Mouse (Mus musculus): ENCODE results near the gene Nepro. TPM values are rescaled to one million over a fixed set of nuclear protein-coding genes. Genes with fewer than 3 reads are reported as not detected.

Gene Nepro
- polyA plus RNA-seq, 1 experiment from 2014 or later = 9.9 TPM

GRCm38 (mm10) chr16:44691066-44691465 lies 33.0 kb upstream of the Nepro start:
- Histone ChIP-seq H3K27me3 (no peaks in the 10 kb centered on the region), H3K27ac (no peak overlapping the region), H3K4me1 (peaks cover 39% of the 10 kb centered on the region), H3K9ac (no peak overlapping the region), H3K4me2 (no peak overlapping the region), H3K36me3 (replicated peaks) (no peaks in the 10 kb centered on the region), H3K9me3 (no peaks in the 10 kb centered on the region), H3K4me3 (replicated peaks) (no peak overlapping the region)
- ATAC-seq (ENCODE audit: low FRiP score) = no peak
- 72% methylated on average over 2 of the region's 2 CpGs for WGBS

- Histone ChIP-seq H3K9ac (no peak overlapping the region), H3K4me3 (replicated peaks) (no peak overlapping the region), H3K9me3 (no peaks in the 10 kb centered on the region), H3K27me3 (no peaks in the 10 kb centered on the region), H3K4me1 (peaks cover 40% of the 10 kb centered on the region), H3K4me2 (no peak overlapping the region), H3K36me3 (replicated peaks) (no peaks in the 10 kb centered on the region), H3K27ac (peak overlapping the region; percentile 27; the same call in 1 of the 2 replicates)
- 69% methylated on average over 17 of the region's 17 CpGs for WGBS
- no peak for ATAC-seq (ENCODE audit: low FRiP score)
Measured at GRCm38 (mm10) chr16:44691561-44692141, 32.5 kb upstream of the Nepro start.

DNA sequence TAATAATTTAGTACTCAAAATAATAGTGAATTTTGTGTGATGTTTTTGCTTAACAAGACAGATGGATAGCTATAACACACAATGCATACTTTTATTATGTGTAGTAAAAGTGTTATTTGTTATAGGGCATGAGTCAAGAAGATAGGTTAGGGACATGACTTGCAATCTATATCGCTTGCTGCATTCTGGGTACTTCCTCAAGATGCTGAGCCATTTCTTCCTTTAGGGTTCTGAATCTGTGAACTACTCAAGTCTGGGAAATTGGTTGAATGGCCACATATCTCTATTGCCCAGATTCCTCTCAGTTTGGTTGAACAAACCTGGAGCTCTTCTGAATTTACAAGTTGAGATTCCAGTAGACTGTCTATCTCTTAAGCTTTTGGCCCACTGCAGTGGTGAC lies 31.6 kb upstream of the Nepro start:
- H3K9me3 ChIP-seq = no peaks in the 10 kb centered on the region
- H3K9ac ChIP-seq = no peak overlapping the region
- H3K36me3 ChIP-seq (replicated peaks) = no peaks in the 10 kb centered on the region
- no peak overlapping the region for H3K27ac ChIP-seq
- WGBS = 98% methylated on average over 1 of the region's 1 CpGs
- H3K4me3 ChIP-seq (replicated peaks) = no peak overlapping the region
- no peak for ATAC-seq (ENCODE audit: low FRiP score)
- peaks cover 31% of the 10 kb centered on the region for H3K4me1 ChIP-seq
- no peaks in the 10 kb centered on the region for H3K27me3 ChIP-seq
- no peak overlapping the region for H3K4me2 ChIP-seq

GRCm38 (mm10) chr16:44693695-44694094 lies 30.4 kb upstream of the Nepro start:
- peaks cover 20% of the 10 kb centered on the region for H3K4me1 ChIP-seq
- WGBS = 65% methylated on average over 6 of the region's 6 CpGs
- H3K4me3 ChIP-seq (replicated peaks) = no peak overlapping the region
- no peak overlapping the region for H3K27ac ChIP-seq
- no peak overlapping the region for H3K9ac ChIP-seq
- no peaks in the 10 kb centered on the region for H3K36me3 ChIP-seq (replicated peaks)
- H3K9me3 ChIP-seq = no peaks in the 10 kb centered on the region
- H3K27me3 ChIP-seq = no peaks in the 10 kb centered on the region
- ATAC-seq (ENCODE audit: low FRiP score) = no peak
- no peak overlapping the region for H3K4me2 ChIP-seq

DNA sequence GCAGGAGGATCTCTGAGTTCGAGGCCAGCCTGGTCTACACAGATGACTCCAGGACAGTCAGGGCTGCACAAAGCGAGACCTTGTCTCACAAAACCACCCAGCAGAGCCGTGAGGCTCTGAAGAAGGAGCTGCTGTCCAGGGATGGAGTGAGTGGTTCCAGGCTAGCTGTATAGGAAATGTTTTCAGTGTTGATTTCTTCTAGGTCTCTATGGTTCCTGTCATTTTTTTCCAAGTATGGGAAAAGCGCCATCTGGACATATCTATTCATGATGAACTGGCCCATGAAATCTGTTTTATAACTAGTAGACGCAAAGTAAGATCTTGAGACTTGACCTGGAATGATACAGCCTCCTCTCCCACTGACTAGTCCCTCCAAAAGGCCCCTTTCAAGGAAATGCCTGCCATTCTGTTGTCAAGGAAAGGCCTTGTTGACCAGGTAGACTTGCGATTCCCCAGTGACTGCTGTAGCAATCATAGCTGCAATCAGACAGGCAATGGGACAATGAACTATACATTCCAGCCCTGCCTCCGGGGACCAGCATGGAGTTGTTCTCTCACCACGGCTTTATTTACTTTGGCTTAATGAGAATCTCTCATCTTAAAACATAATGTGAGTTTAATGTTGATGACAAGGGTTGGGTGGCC lies 28.8 kb upstream of the Nepro start:
- H3K9me3 ChIP-seq = no peaks in the 10 kb centered on the region
- H3K9ac ChIP-seq = no peak overlapping the region
- peak overlapping the region; percentile 36; the same call in 1 of the 2 replicates for H3K27ac ChIP-seq
- no peak overlapping the region for H3K4me2 ChIP-seq
- no peak overlapping the region for H3K4me3 ChIP-seq (replicated peaks)
- no peaks in the 10 kb centered on the region for H3K36me3 ChIP-seq (replicated peaks)
- WGBS = 85% methylated on average over 8 of the region's 8 CpGs
- H3K4me1 ChIP-seq = peaks cover 11% of the 10 kb centered on the region
- ATAC-seq (ENCODE audit: low FRiP score) = no peak
- H3K27me3 ChIP-seq = no peaks in the 10 kb centered on the region

- ATAC-seq (ENCODE audit: low FRiP score) = no peak
- Histone ChIP-seq H3K4me2 (no peak overlapping the region), H3K27me3 (no peaks in the 10 kb centered on the region; the same call in 1 of the 2 replicates), H3K4me3 (replicated peaks) (no peak overlapping the region), H3K27ac (peak overlapping the region; percentile 36; the same call in 1 of the 2 replicates), H3K9ac (no peak overlapping the region), H3K4me1 (peaks cover 11% of the 10 kb centered on the region), H3K9me3 (no peaks in the 10 kb centered on the region), H3K36me3 (replicated peaks) (no peaks in the 10 kb centered on the region)
- 46% methylated on average over 12 of the region's 12 CpGs for WGBS
Measured at GRCm38 (mm10) chr16:44695859-44696620, 28.1 kb upstream of the Nepro start.

DNA sequence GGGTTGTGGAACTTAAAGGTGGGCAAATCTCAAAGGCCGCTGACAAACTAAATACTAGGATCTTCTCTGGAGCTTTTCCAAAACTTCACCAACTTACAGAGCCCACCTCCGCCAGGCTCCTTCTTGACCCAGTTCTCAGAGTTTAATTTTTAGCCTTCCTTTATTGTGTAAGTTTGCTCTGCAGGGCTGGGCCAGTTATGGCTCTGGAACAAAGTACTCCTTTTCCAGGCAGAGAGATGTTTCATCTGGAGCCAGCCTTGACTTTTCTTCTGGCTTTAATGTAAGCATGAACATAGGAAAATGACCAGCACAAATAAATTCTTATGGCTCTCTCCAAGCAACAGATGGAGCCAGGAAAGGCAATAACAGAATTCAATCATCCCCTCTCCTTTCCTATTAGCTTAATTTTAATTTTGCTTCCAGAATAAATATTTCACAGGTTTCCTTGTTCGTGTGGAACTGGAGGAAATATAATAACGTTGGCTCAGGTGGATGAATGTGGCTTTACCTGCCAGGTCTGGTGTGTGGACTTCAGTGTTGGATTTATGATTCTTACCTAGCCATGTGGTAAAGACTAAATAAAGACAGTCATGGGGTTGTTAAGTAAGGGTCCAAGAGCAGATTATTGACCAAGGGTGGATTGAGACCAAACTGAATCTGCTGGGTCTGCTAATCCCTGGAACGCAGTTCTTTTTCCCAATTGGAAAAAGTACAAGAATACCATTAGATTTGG lies 26.5 kb upstream of the Nepro start:
- no peak overlapping the region for H3K9ac ChIP-seq
- H3K36me3 ChIP-seq (replicated peaks) = no peaks in the 10 kb centered on the region
- peaks cover 13% of the 10 kb centered on the region for H3K4me1 ChIP-seq
- no peak overlapping the region for H3K4me3 ChIP-seq (replicated peaks)
- no peak overlapping the region for H3K4me2 ChIP-seq
- no peak overlapping the region for H3K27ac ChIP-seq
- 98% methylated on average over 5 of the region's 5 CpGs for WGBS
- H3K27me3 ChIP-seq = no peaks in the 10 kb centered on the region; the same call in 1 of the 2 replicates
- H3K9me3 ChIP-seq = no peaks in the 10 kb centered on the region
- no peak for ATAC-seq (ENCODE audit: low FRiP score)

DNA sequence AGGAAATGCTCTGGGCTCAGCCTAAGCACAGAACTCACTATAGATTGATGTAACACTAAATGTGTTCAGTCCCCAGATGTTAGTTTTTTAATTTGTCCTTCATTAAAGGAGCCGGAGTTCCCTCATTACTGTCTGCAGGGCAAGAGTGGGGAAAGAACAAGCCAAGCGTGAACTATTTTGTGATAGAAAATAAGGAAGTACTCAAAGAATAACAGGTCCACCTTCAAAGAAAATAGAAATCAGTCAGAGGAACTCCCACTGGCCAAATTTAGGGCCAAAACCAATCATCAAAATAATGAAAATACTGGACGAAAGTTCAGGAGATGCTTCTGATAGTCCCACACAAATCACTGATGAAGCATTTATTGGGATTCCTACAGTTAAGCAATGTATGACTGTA lies 22.9 kb upstream of the Nepro start:
- Histone ChIP-seq H3K4me3 (replicated peaks) (no peak overlapping the region), H3K9ac (no peak overlapping the region), H3K27me3 (no peaks in the 10 kb centered on the region; the same call in 1 of the 2 replicates), H3K27ac (no peak overlapping the region), H3K4me1 (peaks cover 12% of the 10 kb centered on the region), H3K4me2 (no peak overlapping the region), H3K9me3 (no peaks in the 10 kb centered on the region), H3K36me3 (replicated peaks) (no peaks in the 10 kb centered on the region)
- whole genome bisulfite sequencing = 79% methylated on average over 3 of the region's 3 CpGs
- ATAC-seq (ENCODE audit: low FRiP score) = no peak

DNA sequence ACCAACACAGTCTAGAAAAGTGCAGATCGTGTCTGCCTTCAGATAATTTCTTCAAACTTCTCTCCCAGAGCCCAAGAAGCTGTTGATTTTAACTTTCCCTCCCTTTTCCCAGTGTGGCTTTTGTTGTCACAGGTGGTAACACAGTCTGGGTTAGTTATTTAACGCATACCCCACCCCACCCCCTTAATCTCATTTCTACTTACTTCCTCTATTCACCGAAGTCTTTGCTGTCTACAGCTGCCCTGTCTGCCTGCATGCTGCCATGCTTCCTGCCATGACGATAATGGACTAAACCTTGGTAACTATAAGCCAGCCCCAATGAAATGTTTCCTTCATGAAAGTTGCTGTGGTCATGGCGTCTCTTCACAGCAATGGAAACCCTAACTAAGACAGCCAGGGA lies 21.8 kb upstream of the Nepro start:
- no peak for ATAC-seq (ENCODE audit: low FRiP score)
- H3K36me3 ChIP-seq (replicated peaks) = no peaks in the 10 kb centered on the region
- H3K27ac ChIP-seq = no peak overlapping the region
- no peak overlapping the region for H3K4me3 ChIP-seq (replicated peaks)
- H3K4me2 ChIP-seq = no peak overlapping the region
- H3K9me3 ChIP-seq = no peaks in the 10 kb centered on the region
- no peak overlapping the region for H3K9ac ChIP-seq
- peaks cover 9% of the 10 kb centered on the region; the same call in 1 of the 2 replicates for H3K4me1 ChIP-seq
- WGBS = 72% methylated on average over 5 of the region's 5 CpGs
- H3K27me3 ChIP-seq = no peaks in the 10 kb centered on the region; the same call in 1 of the 2 replicates

DNA sequence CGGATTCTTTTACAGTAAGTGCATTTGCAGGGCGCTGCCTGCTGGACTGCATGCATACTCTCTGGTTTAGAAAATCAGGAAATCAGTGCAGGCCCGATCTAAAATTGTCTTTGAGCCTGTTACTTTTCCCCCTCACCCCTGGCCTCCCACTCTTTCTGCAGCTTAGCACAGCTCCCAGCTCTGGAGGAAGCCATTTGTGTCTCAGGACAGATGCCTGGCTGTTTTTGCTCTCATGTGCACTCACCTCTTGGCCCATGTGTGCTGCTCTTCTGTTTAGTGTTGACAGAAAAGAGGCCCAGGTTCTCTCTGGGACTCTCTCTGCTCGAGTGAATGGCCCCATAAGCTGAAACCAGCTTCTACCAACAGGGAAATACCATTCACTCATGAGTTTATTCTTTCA lies 20.6 kb upstream of the Nepro start:
- WGBS = 55% methylated on average over 4 of the region's 4 CpGs
- H3K9ac ChIP-seq = no peak overlapping the region
- peak overlapping the region; percentile 32 for H3K27ac ChIP-seq
- H3K4me1 ChIP-seq = peaks cover 9% of the 10 kb centered on the region; the same call in 1 of the 2 replicates
- H3K4me3 ChIP-seq (replicated peaks) = no peak overlapping the region
- no peak overlapping the region for H3K4me2 ChIP-seq
- no peaks in the 10 kb centered on the region for H3K36me3 ChIP-seq (replicated peaks)
- H3K27me3 ChIP-seq = no peaks in the 10 kb centered on the region; the same call in 1 of the 2 replicates
- no peak for ATAC-seq (ENCODE audit: low FRiP score)
- no peaks in the 10 kb centered on the region for H3K9me3 ChIP-seq

GRCm38 (mm10) chr16:44716305-44717140 lies 7.6 kb upstream of the Nepro start:
- peaks cover 11% of the 10 kb centered on the region for H3K4me1 ChIP-seq
- no peaks in the 10 kb centered on the region for H3K27me3 ChIP-seq
- no peaks in the 10 kb centered on the region for H3K9me3 ChIP-seq
- ATAC-seq (ENCODE audit: low FRiP score) = peak; percentile 69; the same call in 1 of the 2 replicates
- H3K27ac ChIP-seq = peak overlapping the region; percentile 32
- no peak overlapping the region for H3K4me2 ChIP-seq
- no peak overlapping the region for H3K9ac ChIP-seq
- H3K4me3 ChIP-seq (replicated peaks) = no peak overlapping the region
- peaks cover 13% of the 10 kb centered on the region for H3K36me3 ChIP-seq (replicated peaks)
- 28% methylated on average over 10 of the region's 10 CpGs for WGBS
